Mouse (Mus musculus): Measurements from ENCODE around the gene Obscn.
A peak's percentile ranks its signal among the peaks of the same experiment; 100 is the strongest.

Gene Obscn

DNA sequence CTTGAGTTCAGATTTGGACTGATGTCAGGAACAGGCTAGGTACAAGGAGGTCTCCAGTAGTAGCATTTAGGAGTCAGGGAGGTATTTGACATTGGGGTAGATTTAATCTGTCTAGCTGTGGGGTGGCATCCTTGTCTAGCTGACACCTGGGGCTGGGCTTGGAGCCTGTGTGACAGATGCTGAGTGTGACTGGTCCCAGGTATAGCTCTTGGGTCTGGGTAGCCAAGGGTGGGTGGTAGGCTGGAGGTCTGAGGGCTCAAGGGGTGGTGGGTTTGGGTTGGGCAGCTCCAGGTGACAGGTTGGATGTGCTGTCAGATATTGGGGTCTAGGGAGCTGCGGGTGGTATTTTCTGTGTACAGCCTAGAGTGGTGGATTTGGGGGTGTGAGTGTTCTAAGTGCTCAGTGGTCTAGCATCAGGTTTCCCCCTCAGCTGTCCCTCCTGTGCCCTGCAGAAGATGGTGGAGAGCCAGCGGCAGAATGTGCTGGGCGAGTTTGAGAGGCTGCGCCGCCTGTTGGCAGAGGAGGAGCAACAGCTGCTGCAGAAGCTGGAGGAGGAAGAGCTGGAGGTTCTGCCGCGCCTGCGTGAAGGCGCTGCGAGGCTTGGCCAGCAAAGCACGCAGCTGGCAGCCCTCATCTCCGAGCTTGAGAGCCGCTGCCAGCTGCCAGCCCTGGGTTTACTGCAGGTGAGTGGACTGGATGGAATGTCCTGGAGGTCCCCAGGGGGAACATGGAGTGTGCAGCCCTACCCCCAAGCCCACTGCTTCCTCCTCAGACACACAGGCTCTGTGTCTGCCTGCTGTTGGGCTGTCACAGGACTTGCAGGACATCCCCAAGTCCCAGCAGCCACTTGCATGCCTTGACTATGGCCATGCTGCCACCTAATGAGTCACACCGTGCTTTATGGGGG is 154.4 kb downstream of the Obscn start:
- peak; percentile 84 for DNase-seq

DNA sequence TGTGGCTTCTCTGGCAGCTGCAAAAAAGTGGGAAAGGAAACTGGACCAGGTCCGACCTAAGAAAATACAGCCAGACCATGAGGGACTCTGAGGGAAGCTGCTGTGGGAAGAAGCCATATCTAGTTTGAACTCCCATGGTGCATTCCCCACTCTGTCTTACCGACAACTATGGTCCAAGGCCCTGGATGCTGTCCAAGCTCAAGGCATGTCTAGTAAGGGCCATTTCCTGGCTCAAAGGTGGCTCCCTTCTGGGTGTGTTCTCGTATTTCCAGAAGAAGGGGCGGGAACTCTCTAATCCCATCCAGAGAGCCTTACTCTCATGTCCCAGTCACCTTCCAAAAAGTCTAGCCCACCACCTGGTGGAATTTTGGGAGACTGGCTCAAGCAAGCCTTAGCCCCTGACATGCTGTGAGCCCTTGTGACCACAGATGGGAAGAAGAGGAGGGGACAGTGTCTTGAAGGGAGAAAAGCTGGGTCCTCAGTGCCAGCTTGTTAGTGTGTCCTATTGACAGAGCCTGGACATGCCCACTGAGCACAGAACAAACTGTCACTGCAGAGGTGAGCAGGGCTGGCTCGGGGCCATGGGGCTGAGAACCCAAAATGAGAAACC is 155.7 kb downstream of the Obscn start:
- no peak for DNase-seq

DNA sequence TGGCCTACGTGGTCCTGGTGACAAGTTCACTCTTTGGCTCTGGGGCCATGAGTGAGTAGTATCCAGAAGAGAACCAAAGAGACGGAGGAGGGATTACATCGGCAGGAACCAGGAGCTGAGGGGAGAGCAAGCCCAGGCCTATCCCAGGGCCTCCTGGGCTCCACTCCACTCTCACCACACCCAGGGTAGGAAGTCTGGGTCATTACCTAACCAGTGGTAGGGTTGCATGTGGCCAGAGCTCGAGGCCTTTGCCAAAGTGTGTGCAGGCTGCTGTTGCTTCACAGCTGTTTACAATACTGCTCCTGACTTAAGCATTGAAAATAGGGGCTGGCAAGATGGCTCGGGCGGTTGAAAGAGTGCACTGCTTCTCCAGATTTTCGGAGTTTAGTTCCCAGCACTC is 156.5 kb downstream of the Obscn start:
- DNase-seq: no peak

DNA sequence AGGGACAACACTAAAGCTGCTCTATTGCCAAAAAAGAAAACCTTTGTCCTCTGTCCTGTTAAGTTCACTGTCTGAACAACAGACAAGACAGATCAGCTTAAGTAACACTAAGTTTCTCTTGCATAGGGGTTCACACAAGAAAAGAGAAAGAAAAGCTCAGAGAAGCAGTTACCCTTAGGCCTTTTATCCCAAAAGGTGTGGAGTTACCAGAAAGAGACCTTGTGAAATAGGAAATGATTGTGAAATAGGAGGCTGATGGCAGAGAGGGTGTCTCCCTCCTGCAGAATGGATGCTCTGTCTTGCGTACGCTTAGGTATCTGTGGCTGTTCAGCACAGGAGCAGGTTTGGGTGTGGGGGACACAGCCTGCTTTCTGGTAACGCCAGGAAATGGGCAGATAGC is 157.0 kb downstream of the Obscn start:
- no peak for DNase-seq

DNA sequence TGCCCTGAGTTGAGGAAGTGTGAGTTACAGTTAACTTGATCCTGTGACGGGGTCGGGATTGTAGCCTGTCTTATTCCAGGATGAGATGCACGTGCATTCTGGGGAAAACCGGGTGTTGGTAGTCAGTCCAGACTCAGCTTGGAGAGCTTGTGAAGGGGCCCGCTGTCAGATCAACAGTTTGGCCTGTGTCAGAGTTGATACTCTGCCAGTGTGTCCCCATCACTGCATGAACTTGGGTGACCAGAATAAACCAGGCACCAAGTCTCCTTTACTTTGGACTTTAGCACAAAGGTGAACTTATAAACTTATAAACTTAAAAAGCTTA is 157.5 kb downstream of the Obscn start:
- DNase-seq: no peak

DNA sequence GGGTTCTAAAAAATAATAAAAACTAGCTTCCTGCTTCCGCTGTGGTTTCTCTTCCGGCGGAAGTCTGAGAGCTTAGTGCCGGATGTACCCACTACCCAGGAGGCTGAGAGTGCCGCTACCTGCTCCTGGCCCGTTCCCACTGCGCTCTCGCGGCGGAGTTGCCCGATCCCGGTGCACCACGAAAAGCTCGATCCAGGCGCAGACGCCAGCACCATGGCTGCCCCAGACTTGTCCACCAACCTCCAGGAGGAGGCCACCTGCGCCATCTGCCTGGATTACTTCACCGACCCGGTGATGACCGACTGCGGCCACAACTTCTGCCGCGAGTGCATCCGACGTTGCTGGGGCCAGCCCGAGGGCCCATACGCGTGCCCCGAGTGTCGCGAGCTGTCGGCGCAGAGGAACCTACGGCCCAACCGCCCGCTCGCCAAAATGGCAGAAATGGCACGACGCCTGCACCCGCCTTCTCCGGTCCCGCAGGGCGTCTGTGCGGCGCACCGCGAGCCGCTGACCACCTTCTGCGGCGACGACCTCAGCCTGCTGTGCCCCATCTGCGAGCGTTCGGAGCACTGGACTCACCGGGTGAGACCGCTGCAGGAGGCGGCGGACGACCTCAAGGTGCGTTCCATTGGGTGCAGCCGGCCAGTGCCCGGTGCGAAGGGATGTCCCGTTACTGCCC is 158.0 kb downstream of the Obscn start, which contains the start of gene Trim11:
Trim11 (plus strand) TSS at position 67 of the 679 bp plus-strand sequence.
- peak; percentile 56 for DNase-seq

DNA sequence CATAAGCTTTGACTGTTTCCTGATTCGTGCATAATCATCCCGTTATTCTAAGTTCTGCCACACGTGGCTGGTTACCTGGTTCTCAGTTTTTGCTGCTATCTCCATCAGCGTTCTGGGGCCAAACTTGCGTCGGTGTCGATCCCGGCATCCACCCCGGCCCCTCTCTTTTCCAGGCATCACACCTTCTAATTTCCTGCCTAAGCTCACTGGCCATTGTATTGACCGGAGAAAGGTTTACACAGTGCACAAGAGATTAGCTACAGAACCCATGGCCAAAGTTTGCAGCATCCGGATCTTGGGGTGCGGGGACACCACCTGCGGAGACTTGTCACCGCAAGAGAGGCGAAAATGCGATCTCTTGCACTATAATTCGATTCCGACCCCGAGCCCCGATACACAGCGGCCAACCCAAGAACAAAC is 158.6 kb downstream of the Obscn start:
- DNase-seq: no peak

DNA sequence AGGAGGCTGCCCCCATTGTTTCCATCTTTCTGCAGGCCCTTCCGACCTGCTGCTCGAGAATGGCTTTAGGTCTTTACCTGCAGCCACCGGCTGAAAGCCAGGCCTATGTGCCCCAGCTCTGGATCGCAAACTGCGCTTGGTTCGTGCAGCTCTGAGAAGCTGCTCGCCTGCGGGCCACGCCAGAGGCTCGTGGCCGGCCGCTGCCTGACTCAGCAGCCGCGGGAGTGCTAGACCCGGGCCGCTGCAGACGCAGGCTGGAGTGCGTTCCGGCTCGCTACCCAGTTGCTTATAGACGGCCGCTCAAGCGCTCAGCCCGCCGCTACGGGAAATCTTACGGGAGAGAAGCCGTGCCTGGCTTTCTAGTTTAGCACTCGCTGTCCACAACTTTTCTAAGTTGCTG is 159.1 kb downstream of the Obscn start:
- DNase-seq: no peak

DNA sequence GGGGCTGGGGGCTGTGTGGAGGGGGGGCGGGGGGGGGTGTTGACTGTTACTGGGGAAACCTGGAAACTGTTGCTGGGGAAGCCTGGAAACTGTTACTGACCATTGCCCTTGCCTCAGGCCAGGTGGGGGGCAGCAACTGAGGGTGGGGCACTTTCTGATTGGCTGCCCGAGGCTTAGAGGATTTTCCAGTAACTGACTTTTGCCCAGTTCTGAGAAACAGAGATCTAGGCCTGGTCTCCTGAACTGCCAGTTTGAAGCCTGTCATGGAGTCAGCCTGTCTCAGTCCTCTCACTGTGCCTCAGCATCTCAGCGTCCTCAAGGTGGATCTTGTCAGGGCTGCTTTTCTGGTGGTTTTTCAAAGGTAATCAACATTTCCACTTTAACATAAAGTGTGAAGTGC is 161.8 kb downstream of the Obscn start:
- no peak for DNase-seq

DNA sequence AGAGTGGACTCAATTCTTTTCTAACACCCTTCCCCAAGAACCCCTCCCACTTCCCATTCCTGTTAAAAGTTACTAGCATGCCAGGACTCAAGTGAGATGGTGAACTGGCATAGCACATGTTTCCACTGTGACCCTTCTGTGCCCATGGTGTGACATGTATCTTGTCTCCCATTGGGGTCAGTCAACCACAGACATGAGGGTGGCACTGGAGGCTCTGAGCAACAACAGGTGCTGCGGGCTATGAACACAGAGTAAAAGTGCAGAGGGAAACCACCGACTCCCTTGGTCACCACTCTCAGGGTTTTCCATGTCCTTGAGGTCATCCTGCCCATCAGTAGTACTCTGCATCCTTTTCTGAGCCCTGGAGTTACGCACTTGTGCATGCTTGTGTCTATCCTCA is 164.4 kb downstream of the Obscn start:
- DNase-seq: no peak

DNA sequence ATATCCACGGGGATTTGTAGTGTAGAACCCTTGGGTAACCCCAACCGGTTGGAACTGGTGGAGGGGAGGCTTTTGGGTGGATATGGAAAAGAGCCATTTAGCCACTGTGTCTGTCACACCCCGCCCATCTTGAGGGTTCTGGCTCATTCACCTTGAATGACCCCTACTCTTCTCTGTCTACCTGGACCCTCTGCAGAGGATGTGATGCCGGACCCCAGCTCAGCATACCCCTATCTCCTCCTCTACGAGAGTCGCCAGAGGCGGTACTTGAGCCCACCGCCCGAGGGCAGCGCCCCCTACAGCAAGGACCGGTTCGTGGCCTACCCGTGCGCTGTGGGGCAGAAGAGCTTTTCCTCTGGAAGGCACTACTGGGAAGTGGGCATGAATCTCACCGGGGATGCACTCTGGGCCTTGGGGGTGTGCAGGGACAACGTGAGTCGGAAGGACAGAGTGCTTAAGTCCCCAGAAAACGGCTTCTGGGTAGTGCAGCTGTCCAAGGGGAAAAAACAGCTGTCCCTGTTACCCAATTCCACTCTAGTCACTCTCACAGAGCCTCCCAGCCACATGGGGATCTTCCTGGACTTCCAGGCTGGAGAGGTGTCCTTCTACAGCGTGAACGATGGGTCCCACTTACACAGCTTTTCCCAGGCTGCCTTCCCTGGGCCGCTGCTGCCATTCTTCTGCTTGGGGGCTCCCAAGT is 165.2 kb downstream of the Obscn start:
- DNase-seq: no peak

DNA sequence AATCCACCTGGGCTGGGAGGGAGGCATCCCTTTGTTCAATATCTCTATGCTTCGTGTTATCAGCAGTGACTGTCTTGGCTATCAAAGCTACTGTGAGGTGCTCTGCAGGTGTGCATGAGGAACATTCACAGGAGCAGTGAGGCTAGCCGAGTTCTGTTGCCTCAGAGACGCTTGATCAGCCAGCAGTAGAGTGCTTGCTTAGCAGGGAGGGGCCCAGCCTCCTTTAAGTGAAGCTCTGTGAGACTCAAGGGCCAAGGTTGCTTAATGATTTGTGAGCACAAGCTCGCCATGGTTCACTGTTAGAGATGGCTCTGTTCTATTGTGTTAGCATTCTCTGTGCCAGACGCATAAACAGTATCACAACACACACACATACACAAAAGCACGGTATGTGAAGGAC is 166.5 kb downstream of the Obscn start:
- DNase-seq: no peak

DNA sequence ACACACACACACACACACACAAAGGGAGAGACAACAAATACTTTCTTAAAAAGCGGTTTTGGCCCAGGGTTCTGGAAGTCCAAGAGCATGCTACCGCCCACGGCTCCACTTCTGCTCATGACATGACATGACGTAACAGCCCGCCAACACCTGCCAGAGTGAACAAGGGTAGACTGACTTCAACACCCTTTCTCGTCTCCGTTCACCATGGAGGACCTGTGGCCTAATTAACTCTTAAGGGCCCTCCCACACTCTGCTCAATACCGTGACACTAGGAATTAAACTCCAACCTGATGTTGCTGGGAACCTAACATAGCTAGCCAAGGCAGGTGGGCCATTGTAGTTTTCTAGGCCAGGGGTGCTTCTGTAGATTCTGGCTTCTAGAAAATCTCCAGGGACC is 167.2 kb downstream of the Obscn start:
- no peak for DNase-seq

DNA sequence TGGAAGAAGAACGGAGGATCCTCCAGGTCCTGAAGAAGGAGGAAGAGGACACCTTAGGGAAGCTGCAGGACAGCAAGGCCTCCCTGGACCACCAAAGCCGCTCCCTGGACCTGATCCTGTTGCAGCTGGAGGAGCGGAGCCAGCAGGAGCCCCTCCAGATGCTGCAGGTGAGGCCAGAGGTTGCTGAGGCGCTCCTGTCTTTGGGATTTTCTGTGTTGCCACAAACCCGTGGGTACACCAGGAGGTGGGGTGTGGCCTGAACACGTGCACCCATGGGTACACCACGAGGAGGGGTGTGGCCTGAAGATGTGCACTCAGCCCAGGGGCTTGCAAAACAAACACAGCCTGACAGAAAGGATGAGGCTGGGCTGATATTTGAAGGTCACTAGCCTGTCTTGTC is 167.7 kb downstream of the Obscn start:
- DNase-seq: no peak

DNA sequence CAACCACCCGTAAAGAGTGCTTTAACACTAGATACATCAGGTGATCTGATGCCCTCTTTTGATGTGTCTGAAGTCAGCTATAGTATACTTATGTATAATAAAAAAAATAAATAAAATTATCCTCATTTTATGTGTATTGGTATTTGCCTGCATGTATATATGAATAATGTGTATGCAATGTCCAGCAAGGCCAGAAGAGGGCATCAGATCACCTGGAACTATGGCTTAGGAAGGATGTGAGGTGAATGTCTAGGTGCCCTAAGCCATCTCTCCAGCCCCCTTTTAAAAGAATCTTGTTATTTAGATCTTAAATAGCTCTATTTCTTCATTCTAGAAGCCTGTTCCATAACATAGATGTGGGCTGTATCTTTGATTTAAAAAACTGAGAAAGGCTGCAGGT is 168.9 kb downstream of the Obscn start:
- DNase-seq: no peak

DNA sequence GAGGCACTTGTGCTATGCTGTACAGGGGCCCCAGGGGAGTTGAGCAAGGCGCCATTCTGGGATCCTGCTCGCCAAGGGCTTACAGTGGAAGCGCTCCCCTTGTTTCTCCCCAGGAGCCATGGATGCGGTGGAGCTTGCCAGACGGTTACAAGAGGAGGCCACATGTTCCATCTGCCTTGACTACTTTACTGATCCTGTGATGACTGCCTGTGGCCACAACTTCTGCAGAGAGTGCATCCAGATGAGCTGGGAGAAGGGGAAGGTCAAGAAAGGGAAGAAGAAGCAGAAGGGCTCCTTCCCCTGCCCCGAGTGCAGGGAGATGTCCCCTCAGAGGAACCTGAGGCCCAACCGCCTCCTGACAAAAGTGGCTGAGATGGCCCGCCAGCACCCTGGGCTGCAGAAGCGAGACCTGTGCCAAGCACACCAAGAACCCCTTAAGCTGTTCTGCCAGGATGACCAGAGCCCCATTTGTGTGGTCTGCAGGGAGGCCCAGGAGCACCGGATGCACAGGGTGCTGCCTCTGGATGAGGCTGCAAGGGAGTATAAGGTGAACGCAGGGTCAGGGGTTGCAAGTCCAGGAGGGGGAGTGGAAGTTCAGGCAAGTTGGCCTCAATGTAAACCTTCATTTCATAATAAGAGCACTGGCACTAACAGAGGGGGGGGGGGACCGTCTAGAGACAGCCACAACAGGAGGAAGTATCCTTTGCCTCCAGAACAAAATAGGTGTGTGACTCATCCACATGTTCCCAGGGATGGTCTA is 171.0 kb downstream of the Obscn start:
- DNase-seq: no peak

DNA sequence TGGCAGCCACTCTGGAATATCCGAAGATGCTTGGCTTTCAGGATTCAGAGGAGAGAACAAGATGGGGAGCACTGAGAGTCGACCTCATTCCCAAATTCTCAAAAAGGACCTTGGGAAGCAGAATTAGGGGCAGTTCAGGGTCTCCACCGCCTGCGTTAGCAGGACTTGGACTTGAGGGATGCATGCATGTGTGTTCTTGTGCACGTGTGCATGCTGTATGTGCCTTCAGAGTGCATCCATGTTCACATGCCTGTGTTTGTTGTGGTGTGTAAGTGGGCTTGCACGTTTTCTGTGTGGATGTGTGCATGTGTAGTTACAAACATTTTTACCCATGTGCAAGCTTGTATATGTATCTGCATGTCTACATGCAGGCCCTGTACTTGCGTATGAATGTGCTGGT is 172.0 kb downstream of the Obscn start:
- DNase-seq: no peak

DNA sequence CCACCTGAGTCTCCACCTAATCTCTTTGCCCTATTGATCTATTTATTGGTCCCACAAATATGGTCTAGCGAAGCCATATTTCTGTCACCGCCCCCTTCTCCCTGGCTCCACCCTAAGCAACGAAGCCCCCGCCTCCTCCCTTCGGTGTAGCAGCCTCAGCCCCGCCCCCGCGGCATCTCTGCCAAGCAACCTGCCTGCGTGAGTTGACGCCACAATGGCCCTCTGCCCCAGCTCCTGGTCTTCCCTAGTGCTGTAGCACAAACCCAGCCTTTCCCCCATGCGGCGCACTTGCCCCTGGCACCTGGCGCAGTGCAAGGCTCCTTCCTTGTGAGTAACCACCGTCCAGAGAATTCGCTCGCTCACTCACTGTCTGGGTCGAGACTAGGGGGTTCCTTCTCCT is 172.7 kb downstream of the Obscn start:
- DNase-seq: no peak

DNA sequence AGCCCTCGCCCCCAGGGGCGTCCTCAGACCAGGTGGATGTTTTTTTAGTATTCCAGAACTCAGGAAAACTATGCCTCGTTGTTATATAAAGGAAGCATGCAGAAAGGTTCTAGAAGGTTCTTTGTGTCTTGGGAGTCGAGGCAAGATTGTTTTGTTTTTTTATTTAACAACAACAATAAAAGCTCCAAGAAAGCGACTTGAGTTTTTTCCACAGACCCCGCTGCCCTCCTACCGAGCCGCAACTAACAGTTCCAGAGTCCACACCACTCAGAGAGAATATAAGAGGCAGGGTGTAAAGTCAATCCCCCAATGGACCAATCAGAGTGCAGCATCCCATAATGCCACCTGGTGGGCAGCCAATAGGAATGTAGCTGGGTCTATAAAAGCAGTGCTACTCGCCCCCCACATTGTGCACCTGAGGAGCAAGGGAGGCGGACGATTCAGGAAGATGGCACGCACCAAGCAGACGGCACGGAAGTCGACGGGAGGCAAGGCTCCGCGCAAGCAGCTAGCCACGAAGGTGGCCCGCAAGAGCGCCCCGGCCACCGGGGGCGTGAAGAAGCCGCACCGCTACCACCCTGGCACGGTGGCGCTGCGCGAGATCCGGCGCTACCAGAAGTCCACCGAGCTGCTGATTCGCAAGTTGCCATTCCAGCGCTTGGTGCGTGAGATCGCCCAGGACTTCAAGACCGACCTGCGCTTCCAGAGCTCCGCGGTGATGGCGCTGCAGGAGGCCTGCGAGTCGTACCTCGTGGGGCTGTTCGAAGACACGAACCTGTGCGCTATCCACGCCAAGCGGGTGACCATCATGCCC is 174.6 kb downstream of the Obscn start:
- DNase-seq: no peak

DNA sequence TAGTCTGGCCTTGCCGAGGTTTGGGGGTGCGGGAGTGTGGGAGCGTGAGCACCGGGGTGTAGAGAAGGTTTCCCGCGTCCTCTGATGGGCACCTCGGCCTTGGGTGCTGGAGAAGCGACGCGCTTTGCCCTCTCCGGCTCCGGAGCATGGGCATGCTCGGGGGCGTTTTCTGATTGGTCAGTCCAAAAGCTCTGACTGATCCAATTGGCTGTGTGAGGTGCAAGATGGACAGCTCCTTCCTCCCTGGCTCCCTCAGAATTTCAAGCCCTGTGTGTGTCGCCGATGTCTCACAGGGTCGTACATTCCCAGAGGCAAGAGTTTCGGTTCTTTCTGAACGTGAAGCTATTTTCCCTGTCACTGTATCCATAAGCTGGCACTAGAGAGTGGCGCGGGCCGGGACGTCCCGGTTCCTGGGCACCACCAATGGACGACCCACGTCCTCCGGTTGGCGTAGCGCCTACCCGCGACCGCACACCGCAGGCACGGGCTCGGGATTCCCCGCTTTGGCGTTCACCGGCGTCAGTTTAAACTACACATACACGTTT is 176.2 kb downstream of the Obscn start:
- peak; percentile 89 for DNase-seq

DNA sequence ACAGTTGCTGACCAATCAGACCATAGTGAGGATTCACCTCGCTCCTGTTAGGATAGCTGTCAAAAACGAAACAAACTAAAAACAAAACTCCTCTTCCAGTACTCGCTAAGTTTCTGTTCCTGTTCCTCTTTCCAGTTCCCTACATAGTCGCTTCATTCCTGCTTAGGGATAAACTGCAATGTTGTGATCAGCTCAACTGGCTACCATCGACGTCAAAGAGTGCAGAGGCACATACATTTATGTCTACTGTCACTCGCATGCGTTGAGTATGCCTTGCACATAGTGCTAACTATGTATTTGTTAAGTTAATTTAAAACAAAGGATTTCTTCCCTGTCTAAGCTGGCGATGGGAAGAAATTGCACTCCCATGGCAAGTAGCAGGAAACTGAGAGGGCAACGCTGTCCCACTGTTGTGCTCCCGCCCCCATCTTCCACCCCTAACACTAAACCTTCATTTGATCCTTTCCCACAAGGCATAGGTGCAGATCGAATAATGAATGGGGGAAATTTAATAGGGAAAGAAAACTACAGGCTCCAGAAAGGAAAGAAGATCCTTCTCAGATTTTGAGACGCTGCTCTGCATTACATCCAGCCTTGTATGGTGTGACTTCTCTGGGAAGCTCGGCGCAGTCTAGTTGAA is 176.9 kb downstream of the Obscn start:
- DNase-seq: no peak

All from layer of hippocampus, adult 9-11 months (tissue).